Mouse (Mus musculus) ES-E14 (cell line): ENCODE data around the gene Creb3l1. TPM values are rescaled to one million over a fixed set of nuclear protein-coding genes. Genes with fewer than 3 reads are reported as not detected.
A peak's percentile ranks its signal among the peaks of the same experiment; 100 is the strongest.

Experiments used
- DNase-seq: peaks from one replicate; pipeline ENCODE4 v3.0.0-alpha.2; 2013; ENCODE audit warnings: low read depth, low spot score
- H3K27ac ChIP-seq: 2 replicates; pipeline ENCODE4 v1.5.1; 2012; ENCODE audit warnings: low read depth, mild to moderate bottlenecking, low read length, moderate library complexity, mixed read lengths; ENCODE audit not compliant: poor library complexity, insufficient read depth, severe bottlenecking
- H3K36me3 ChIP-seq: 2 replicates; pipeline ENCODE4 v1.6.1; 2012; ENCODE audit warnings: mild to moderate bottlenecking, low read length, moderate library complexity, mixed read lengths; ENCODE audit not compliant: control insufficient read depth, poor library complexity, insufficient read depth, severe bottlenecking
- H3K4me1 ChIP-seq, 2 experiments: fragments of 150-350 bp in 1 of 2; sonication (generic) in 1 of 2; 2 replicates each; pipeline ENCODE4 v1.6.1; 2012; ENCODE audit warnings: low read length in 2 of 2, mild to moderate bottlenecking in 1 of 2, mixed read lengths in 1 of 2; ENCODE audit not compliant: control insufficient read depth in 2 of 2, insufficient read depth in 2 of 2, poor library complexity in 1 of 2
- H3K4me3 ChIP-seq, 2 experiments: fragments of 150-350 bp in 1 of 2; sonication (generic) in 1 of 2; 2 replicates each; pipeline ENCODE4 v1.5.1; 2012; ENCODE audit warnings: low read length in 2 of 2, low read depth in 1 of 2, mild to moderate bottlenecking in 1 of 2, mixed read lengths in 1 of 2; ENCODE audit not compliant: insufficient read depth in 1 of 2, poor library complexity in 1 of 2, severe bottlenecking in 1 of 2
- H3K9ac ChIP-seq: 2 replicates; pipeline ENCODE4 v1.6.1; 2012; ENCODE audit warnings: low read depth, mild to moderate bottlenecking, low read length, mixed read lengths; ENCODE audit not compliant: poor library complexity, insufficient read depth, severe bottlenecking
- H3K9me3 ChIP-seq: fragments of 150-350 bp; sonication (generic); 2 replicates; pipeline ENCODE4 v1.6.1; 2012; ENCODE audit warnings: low read depth, mild to moderate bottlenecking, low read length; ENCODE audit not compliant: control insufficient read depth, insufficient read depth
- CHD2 ChIP-seq: IDR thresholded peaks from 2 replicates; pipeline ENCODE4 v1.6.1; 2014; ENCODE audit warnings: mild to moderate bottlenecking, low read depth, low read length, inconsistent platforms
- HCFC1 ChIP-seq: IDR thresholded peaks from 2 replicates; pipeline ENCODE4 v1.6.1; 2012; ENCODE audit warnings: low read length, inconsistent platforms, borderline replicate concordance; ENCODE audit not compliant: insufficient read depth
- MAFK ChIP-seq: IDR thresholded peaks from 2 replicates; pipeline ENCODE4 v1.6.1; 2014; ENCODE audit warnings: mild to moderate bottlenecking, low read depth, low read length, inconsistent platforms; ENCODE audit not compliant: insufficient read depth
- ZC3H11A ChIP-seq: IDR thresholded peaks from 2 replicates; pipeline ENCODE4 v1.6.1; 2012; ENCODE audit warnings: low read depth, mild to moderate bottlenecking, inconsistent platforms, low read length, borderline replicate concordance
- ZNF384 ChIP-seq: IDR thresholded peaks from 2 replicates; pipeline ENCODE4 v1.6.1; 2012; ENCODE audit warnings: low read depth, low read length, inconsistent platforms
- in situ Hi-C, 2 experiments: fragments of 600-800 bp; cut with MboI; formaldehyde crosslinking; loops; one replicate each; pipeline ENCODE4 v1.15.1; 2025; ENCODE audit warnings: low sequenced_read_pairs in 2 of 2, inconsistent platforms in 1 of 2; ENCODE audit not compliant: unreplicated experiment in 2 of 2
- total RNA-seq: library from RNA; depleted of rRNA; stranded (reverse); fragments of 300-350 nt; gene quantifications from 2 replicates; pipeline ENCODE4 v1.2.3, GENCODE M21; 2012

Gene Creb3l1
- total RNA-seq, 1 experiment: 5.4 TPM

- Histone ChIP-seq H3K27ac (peak overlapping the region; percentile 64; the same call in 1 of the 2 replicates), H3K4me3 (peak overlapping the region; percentile 36 to 39), H3K9ac (peak overlapping the region; percentile 66), H3K4me1 (peaks cover 0 to 6% of the 10 kb centered on the region in 2 experiments; a peak in 1 of 4 replicates), H3K9me3 (no peaks in the 10 kb centered on the region), H3K36me3 (no peaks in the 10 kb centered on the region)
- TF ChIP-seq ZNF384: no peak
- no peak for TF ChIP-seq HCFC1
- TF ChIP-seq MAFK: no peak
- no peak for TF ChIP-seq CHD2
- TF ChIP-seq ZC3H11A: no peak
- in situ Hi-C loops: no loop called here
- peak; percentile 67 for DNase-seq
These were observed 31.0 kb upstream of the Creb3l1 start for GRCm38 (mm10) chr2:92055101-92055813.

- TF ChIP-seq HCFC1 (peak; percentile 75), ZC3H11A (no peak), ZNF384 (no peak), CHD2 (no peak), MAFK (no peak)
- H3K4me1 ChIP-seq: peaks cover 0 to 5% of the 10 kb centered on the region in 2 experiments; a peak in 1 of 4 replicates
- no peaks in the 10 kb centered on the region for H3K36me3 ChIP-seq
- H3K27ac ChIP-seq: no peak overlapping the region
- DNase-seq: no peak
- H3K9ac ChIP-seq: no peak overlapping the region
- H3K4me3 ChIP-seq: no peak overlapping the region
- in situ Hi-C loops: no loop called here
- H3K9me3 ChIP-seq: no peaks in the 10 kb centered on the region
These were observed 28.5 kb upstream of the Creb3l1 start for GRCm38 (mm10) chr2:92052754-92053153.

- Histone ChIP-seq H3K36me3 (no peaks in the 10 kb centered on the region), H3K27ac (no peak overlapping the region), H3K4me1 (peaks cover 0 to 9% of the 10 kb centered on the region in 2 experiments; a peak in 1 of 4 replicates), H3K4me3 (no peak overlapping the region), H3K9me3 (no peaks in the 10 kb centered on the region), H3K9ac (no peak overlapping the region)
- TF ChIP-seq HCFC1 (no peak), ZNF384 (no peak), ZC3H11A (no peak), CHD2 (no peak)
- no peak for DNase-seq
- in situ Hi-C loops: no loop called here
These were observed 27.9 kb upstream of the Creb3l1 start for GRCm38 (mm10) chr2:92052188-92052587.

GRCm38 (mm10) chr2:92048034-92048690, 23.9 kb upstream of the Creb3l1 start:
- in situ Hi-C loops: no loop called here

More at GRCm38 (mm10) chr2:92048034-92048690, 23.9 kb upstream of the Creb3l1 start:
- H3K9ac ChIP-seq: no peak overlapping the region
- peaks cover 0 to 5% of the 10 kb centered on the region in 2 experiments; a peak in 1 of 4 replicates for H3K4me1 ChIP-seq
- DNase-seq: no peak
- H3K27ac ChIP-seq: no peak overlapping the region
- H3K36me3 ChIP-seq: no peaks in the 10 kb centered on the region
- H3K4me3 ChIP-seq: no peak overlapping the region
- TF ChIP-seq HCFC1 (no peak), ZC3H11A (no peak), ZNF384 (no peak), MAFK (no peak), CHD2 (no peak)
- H3K9me3 ChIP-seq: no peaks in the 10 kb centered on the region
